Mouse (Mus musculus) ES-E14 (cell line): ENCODE measurements around the gene Plcl1. TPM values are rescaled to one million over a fixed set of nuclear protein-coding genes. Genes with fewer than 3 reads are reported as not detected.
"Not testable (repeated sequence)": the region's sequence is repeated elsewhere in the genome, so short reads cannot be mapped to it uniquely, and the experiment has no call there.

Experiments used
- DNase-seq: peaks from one replicate; pipeline ENCODE4 v3.0.0-alpha.2; 2013; ENCODE audit warnings: low read depth, low spot score
- H3K27ac ChIP-seq: 2 replicates; pipeline ENCODE4 v1.5.1; 2012; ENCODE audit warnings: low read depth, mild to moderate bottlenecking, low read length, moderate library complexity, mixed read lengths; ENCODE audit not compliant: poor library complexity, insufficient read depth, severe bottlenecking
- H3K36me3 ChIP-seq: 2 replicates; pipeline ENCODE4 v1.6.1; 2012; ENCODE audit warnings: mild to moderate bottlenecking, low read length, moderate library complexity, mixed read lengths; ENCODE audit not compliant: control insufficient read depth, poor library complexity, insufficient read depth, severe bottlenecking
- H3K4me1 ChIP-seq, 2 experiments: fragments of 150-350 bp in 1 of 2; sonication (generic) in 1 of 2; 2 replicates each; pipeline ENCODE4 v1.6.1; 2012; ENCODE audit warnings: low read length in 2 of 2, mild to moderate bottlenecking in 1 of 2, mixed read lengths in 1 of 2; ENCODE audit not compliant: control insufficient read depth in 2 of 2, insufficient read depth in 2 of 2, poor library complexity in 1 of 2
- H3K4me3 ChIP-seq, 2 experiments: fragments of 150-350 bp in 1 of 2; sonication (generic) in 1 of 2; 2 replicates each; pipeline ENCODE4 v1.5.1; 2012; ENCODE audit warnings: low read length in 2 of 2, low read depth in 1 of 2, mild to moderate bottlenecking in 1 of 2, mixed read lengths in 1 of 2; ENCODE audit not compliant: insufficient read depth in 1 of 2, poor library complexity in 1 of 2, severe bottlenecking in 1 of 2
- H3K9ac ChIP-seq: 2 replicates; pipeline ENCODE4 v1.6.1; 2012; ENCODE audit warnings: low read depth, mild to moderate bottlenecking, low read length, mixed read lengths; ENCODE audit not compliant: poor library complexity, insufficient read depth, severe bottlenecking
- H3K9me3 ChIP-seq: fragments of 150-350 bp; sonication (generic); 2 replicates; pipeline ENCODE4 v1.6.1; 2012; ENCODE audit warnings: low read depth, mild to moderate bottlenecking, low read length; ENCODE audit not compliant: control insufficient read depth, insufficient read depth
- CHD2 ChIP-seq: IDR thresholded peaks from 2 replicates; pipeline ENCODE4 v1.6.1; 2014; ENCODE audit warnings: mild to moderate bottlenecking, low read depth, low read length, inconsistent platforms
- HCFC1 ChIP-seq: IDR thresholded peaks from 2 replicates; pipeline ENCODE4 v1.6.1; 2012; ENCODE audit warnings: low read length, inconsistent platforms, borderline replicate concordance; ENCODE audit not compliant: insufficient read depth
- MAFK ChIP-seq: IDR thresholded peaks from 2 replicates; pipeline ENCODE4 v1.6.1; 2014; ENCODE audit warnings: mild to moderate bottlenecking, low read depth, low read length, inconsistent platforms; ENCODE audit not compliant: insufficient read depth
- ZC3H11A ChIP-seq: IDR thresholded peaks from 2 replicates; pipeline ENCODE4 v1.6.1; 2012; ENCODE audit warnings: low read depth, mild to moderate bottlenecking, inconsistent platforms, low read length, borderline replicate concordance
- ZNF384 ChIP-seq: IDR thresholded peaks from 2 replicates; pipeline ENCODE4 v1.6.1; 2012; ENCODE audit warnings: low read depth, low read length, inconsistent platforms
- in situ Hi-C, 2 experiments: fragments of 600-800 bp; cut with MboI; formaldehyde crosslinking; loops; one replicate each; pipeline ENCODE4 v1.15.1; 2025; ENCODE audit warnings: low sequenced_read_pairs in 2 of 2, inconsistent platforms in 1 of 2; ENCODE audit not compliant: unreplicated experiment in 2 of 2
- total RNA-seq: library from RNA; depleted of rRNA; stranded (reverse); fragments of 300-350 nt; gene quantifications from 2 replicates; pipeline ENCODE4 v1.2.3, GENCODE M21; 2012

Gene Plcl1
- total RNA-seq, 1 experiment: 0.49 TPM

- in situ Hi-C loops: no loop called here
- no peak overlapping the region for H3K27ac ChIP-seq
- no peak overlapping the region for H3K4me3 ChIP-seq
- no peak for DNase-seq
- no peaks in the 10 kb centered on the region for H3K9me3 ChIP-seq
- H3K9ac ChIP-seq: no peak overlapping the region
- H3K36me3 ChIP-seq: no peaks in the 10 kb centered on the region
- H3K4me1 ChIP-seq: no peaks in the 10 kb centered on the region
- TF ChIP-seq MAFK (no peak), HCFC1 (no peak), CHD2 (no peak), ZNF384 (no peak), ZC3H11A (no peak)
Observed at GRCm38 (mm10) chr1:55507061-55507460, 101.3 kb downstream of the Plcl1 start.

GRCm38 (mm10) chr1:55509587-55509986 lies 103.9 kb downstream of the Plcl1 start:
- Histone ChIP-seq H3K36me3 (no peaks in the 10 kb centered on the region), H3K4me3 (no peak overlapping the region), H3K27ac (no peak overlapping the region), H3K9ac (no peak overlapping the region), H3K9me3 (no peaks in the 10 kb centered on the region), H3K4me1 (no peaks in the 10 kb centered on the region)
- DNase-seq: no peak
- in situ Hi-C loops: no loop called here
- TF ChIP-seq ZC3H11A: no peak

GRCm38 (mm10) chr1:55512165-55512564 lies 106.4 kb downstream of the Plcl1 start:
- TF ChIP-seq HCFC1 (no peak), CHD2 (no peak), MAFK (no peak), ZC3H11A (no peak), ZNF384 (no peak)
- H3K27ac ChIP-seq: no peak overlapping the region
- H3K36me3 ChIP-seq: no peaks in the 10 kb centered on the region
- H3K4me3 ChIP-seq: no peak overlapping the region
- H3K9me3 ChIP-seq: no peaks in the 10 kb centered on the region
- in situ Hi-C loops: no loop called here
- H3K4me1 ChIP-seq: no peaks in the 10 kb centered on the region
- no peak overlapping the region for H3K9ac ChIP-seq
- DNase-seq: no peak

GRCm38 (mm10) chr1:55512799-55513198 lies 107.1 kb downstream of the Plcl1 start:
- H3K4me3 ChIP-seq, H3K4me1 ChIP-seq, in situ Hi-C loops, H3K9me3 ChIP-seq, H3K36me3 ChIP-seq, H3K9ac ChIP-seq, H3K27ac ChIP-seq, DNase-seq: not testable (repeated sequence)

GRCm38 (mm10) chr1:55517182-55517581 lies 111.5 kb downstream of the Plcl1 start:
- Histone ChIP-seq H3K27ac (no peak overlapping the region), H3K4me1 (no peaks in the 10 kb centered on the region), H3K9me3 (no peaks in the 10 kb centered on the region), H3K4me3 (no peak overlapping the region), H3K9ac (no peak overlapping the region), H3K36me3 (no peaks in the 10 kb centered on the region)
- in situ Hi-C loops: no loop called here
- no peak for DNase-seq
- TF ChIP-seq ZC3H11A (no peak), MAFK (no peak), HCFC1 (no peak)
